Mouse (Mus musculus): ENCODE data around the gene Lsamp. TPM values are rescaled to one million over a fixed set of nuclear protein-coding genes. Genes with fewer than 3 reads are reported as not detected.
A peak's percentile ranks its signal among the peaks of the same experiment; 100 is the strongest.

Gene Lsamp
- polyA plus RNA-seq, 1 experiment from 2014 or later, result 2.1 TPM

DNA sequence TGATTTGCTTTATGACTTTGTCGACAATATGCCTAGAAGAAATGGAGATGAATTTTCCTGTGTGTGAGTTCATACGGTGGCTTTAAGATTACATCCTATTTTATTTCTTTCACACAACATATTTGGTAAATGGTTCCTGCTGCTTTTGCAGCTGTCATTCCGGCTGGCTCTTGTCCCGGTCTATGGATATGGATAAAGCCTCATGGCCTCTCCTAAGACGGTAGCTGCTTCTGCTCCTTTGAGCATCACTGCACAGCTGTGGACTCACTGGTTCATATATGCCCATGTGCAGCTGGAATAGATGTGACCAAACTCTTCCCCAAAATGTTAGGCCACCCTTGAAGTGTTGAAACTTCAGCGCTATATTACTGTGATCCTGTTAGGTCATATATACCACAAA, 2137.6 kb downstream of the Lsamp start:
- H3K4me3 ChIP-seq, result no peak overlapping the region
- 0 out of 2 replicates have a peak, but pooled peaks cover 3% of the 10 kb centered on the region for H3K4me1 ChIP-seq
- no peak overlapping the region for H3K27ac ChIP-seq
- no peaks in the 10 kb centered on the region for H3K9me3 ChIP-seq (replicated peaks)
- no peaks in the 10 kb centered on the region for H3K27me3 ChIP-seq (ENCODE audit: low read depth, poor library complexity, severe bottlenecking)
- WGBS, result 94% methylated on average over 6 of the region's 6 CpGs
- no peaks in the 10 kb centered on the region for H3K36me3 ChIP-seq
- DNase-seq (ENCODE audit: low spot score), result no peak

GRCm38 (mm10) chr16:42123826-42124225, 2139.7 kb downstream of the Lsamp start:
- Histone ChIP-seq H3K36me3 (no peaks in the 10 kb centered on the region), H3K4me1 (0 out of 2 replicates have a peak, but pooled peaks cover 3% of the 10 kb centered on the region), H3K9me3 (replicated peaks) (no peaks in the 10 kb centered on the region), H3K4me3 (no peak overlapping the region), H3K27ac (no peak overlapping the region), H3K27me3 (ENCODE audit: low read depth, poor library complexity, severe bottlenecking) (no peaks in the 10 kb centered on the region)
- no peak for DNase-seq (ENCODE audit: low spot score)
- WGBS, result 59% methylated on average over 4 of the region's 4 CpGs

GRCm38 (mm10) chr16:42126061-42126460, 2141.9 kb downstream of the Lsamp start:
- Histone ChIP-seq H3K36me3 (no peaks in the 10 kb centered on the region), H3K4me3 (no peak overlapping the region), H3K9me3 (replicated peaks) (no peaks in the 10 kb centered on the region), H3K27ac (no peak overlapping the region), H3K27me3 (ENCODE audit: low read depth, poor library complexity, severe bottlenecking) (no peaks in the 10 kb centered on the region), H3K4me1 (0 out of 2 replicates have a peak, but pooled peaks cover 3% of the 10 kb centered on the region)
- no peak for DNase-seq (ENCODE audit: low spot score)
- 79% methylated on average over 2 of the region's 2 CpGs for WGBS

DNA sequence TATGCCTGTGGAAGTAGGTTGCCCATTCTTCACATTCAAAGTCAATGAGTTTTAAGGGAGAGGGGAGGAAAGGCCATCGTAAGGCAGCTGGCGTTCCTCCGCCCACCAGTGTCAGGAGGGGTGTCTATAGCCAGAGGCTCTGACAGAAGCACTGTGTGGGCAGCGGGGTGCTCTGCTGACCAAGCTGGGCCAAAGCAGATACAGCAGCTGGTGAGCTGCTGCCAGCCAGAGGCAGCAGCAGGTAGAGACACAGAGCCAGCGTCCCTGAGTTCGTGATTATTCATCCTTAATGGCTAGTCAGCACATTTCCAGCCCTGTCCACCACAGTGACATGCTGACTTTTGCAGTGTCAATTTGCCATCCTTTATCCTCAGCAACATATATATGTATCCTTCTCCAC, 2163.0 kb downstream of the Lsamp start:
- H3K9me3 ChIP-seq (replicated peaks), result no peaks in the 10 kb centered on the region
- no peak overlapping the region for H3K4me3 ChIP-seq
- no peaks in the 10 kb centered on the region for H3K27me3 ChIP-seq (ENCODE audit: low read depth, poor library complexity, severe bottlenecking)
- no peak overlapping the region for H3K27ac ChIP-seq
- H3K36me3 ChIP-seq, result no peaks in the 10 kb centered on the region
- 73% methylated on average over 6 of the region's 6 CpGs for WGBS
- H3K4me1 ChIP-seq, result no peaks in the 10 kb centered on the region
- no peak for DNase-seq (ENCODE audit: low spot score)

GRCm38 (mm10) chr16:42149216-42149942, 2165.2 kb downstream of the Lsamp start:
- Histone ChIP-seq H3K4me1 (peaks cover 6% of the 10 kb centered on the region; the same call in 1 of the 2 replicates), H3K36me3 (no peaks in the 10 kb centered on the region), H3K9me3 (replicated peaks) (no peaks in the 10 kb centered on the region), H3K27me3 (ENCODE audit: low read depth, poor library complexity, severe bottlenecking) (no peaks in the 10 kb centered on the region), H3K4me3 (no peak overlapping the region), H3K27ac (no peak overlapping the region)
- no peak for DNase-seq (ENCODE audit: low spot score)
- 60% methylated on average over 6 of the region's 6 CpGs for WGBS

- no peak for DNase-seq (ENCODE audit: low spot score)
- Histone ChIP-seq H3K9me3 (replicated peaks) (no peaks in the 10 kb centered on the region), H3K36me3 (no peaks in the 10 kb centered on the region), H3K27me3 (ENCODE audit: low read depth, poor library complexity, severe bottlenecking) (no peaks in the 10 kb centered on the region), H3K27ac (no peak overlapping the region), H3K4me1 (peaks cover 8% of the 10 kb centered on the region; the same call in 1 of the 2 replicates), H3K4me3 (no peak overlapping the region)
- WGBS, result 57% methylated on average over 8 of the region's 8 CpGs
Observed at GRCm38 (mm10) chr16:42152640-42153039, 2168.5 kb downstream of the Lsamp start.

DNA sequence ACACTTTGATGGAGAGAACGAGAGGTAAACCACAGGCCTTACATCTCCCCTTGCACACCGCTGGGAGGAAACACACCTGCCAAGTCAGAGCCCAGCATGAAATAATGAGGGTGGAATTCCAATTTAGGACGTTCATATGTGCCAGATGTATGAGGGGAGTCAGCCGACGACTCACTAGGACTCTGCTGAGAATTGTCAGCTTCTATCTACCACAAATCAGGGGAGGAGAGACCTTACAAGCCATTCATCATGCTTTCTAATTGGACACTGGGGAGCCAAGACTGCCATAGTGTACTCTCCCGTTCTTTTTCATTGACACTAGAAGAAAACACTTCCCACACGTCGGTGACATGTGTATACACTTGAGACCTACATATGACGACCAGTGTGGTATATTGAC, 2173.7 kb downstream of the Lsamp start:
- no peak overlapping the region for H3K27ac ChIP-seq
- H3K9me3 ChIP-seq (replicated peaks), result no peaks in the 10 kb centered on the region
- no peak overlapping the region for H3K4me3 ChIP-seq
- peaks cover 10% of the 10 kb centered on the region; the same call in 1 of the 2 replicates for H3K4me1 ChIP-seq
- H3K36me3 ChIP-seq, result no peaks in the 10 kb centered on the region
- no peaks in the 10 kb centered on the region for H3K27me3 ChIP-seq (ENCODE audit: low read depth, poor library complexity, severe bottlenecking)
- WGBS, result 59% methylated on average over 9 of the region's 9 CpGs
- no peak for DNase-seq (ENCODE audit: low spot score)

GRCm38 (mm10) chr16:42164941-42165340, 2180.8 kb downstream of the Lsamp start:
- Histone ChIP-seq H3K4me3 (no peak overlapping the region), H3K9me3 (replicated peaks) (no peaks in the 10 kb centered on the region)

DNA sequence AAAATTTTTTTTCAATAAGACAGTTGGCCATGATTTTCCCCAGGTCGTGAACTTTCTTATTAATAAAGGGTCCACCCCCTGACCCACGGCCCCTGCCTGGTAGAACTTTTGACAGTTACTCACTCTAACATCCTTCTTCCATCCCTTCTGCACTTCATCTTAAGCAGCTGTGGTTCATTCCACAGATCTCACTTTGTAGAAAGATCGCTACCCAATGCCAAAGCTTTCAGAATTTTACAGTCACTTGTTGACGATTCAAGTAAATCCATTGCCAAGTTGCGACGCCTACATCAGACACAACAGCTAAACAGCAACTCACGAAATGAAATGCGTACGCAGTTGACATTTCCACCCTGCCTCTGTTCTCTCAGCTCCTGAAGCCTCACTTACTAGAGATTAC, 2184.1 kb downstream of the Lsamp start:
- Histone ChIP-seq H3K36me3 (no peaks in the 10 kb centered on the region), H3K4me3 (no peak overlapping the region), H3K27me3 (ENCODE audit: low read depth, poor library complexity, severe bottlenecking) (no peaks in the 10 kb centered on the region), H3K9me3 (replicated peaks) (no peaks in the 10 kb centered on the region), H3K27ac (no peak overlapping the region), H3K4me1 (no peaks in the 10 kb centered on the region)
- no peak for DNase-seq (ENCODE audit: low spot score)
- 93% methylated on average over 9 of the region's 9 CpGs for WGBS

More at GRCm38 (mm10) chr16:42164941-42165340, 2180.8 kb downstream of the Lsamp start:
- H3K4me1 ChIP-seq, result no peaks in the 10 kb centered on the region
- H3K27ac ChIP-seq, result no peak overlapping the region
- DNase-seq (ENCODE audit: low spot score), result peak; percentile 75
- H3K36me3 ChIP-seq, result no peaks in the 10 kb centered on the region
- no peaks in the 10 kb centered on the region for H3K27me3 ChIP-seq (ENCODE audit: low read depth, poor library complexity, severe bottlenecking)

DNA sequence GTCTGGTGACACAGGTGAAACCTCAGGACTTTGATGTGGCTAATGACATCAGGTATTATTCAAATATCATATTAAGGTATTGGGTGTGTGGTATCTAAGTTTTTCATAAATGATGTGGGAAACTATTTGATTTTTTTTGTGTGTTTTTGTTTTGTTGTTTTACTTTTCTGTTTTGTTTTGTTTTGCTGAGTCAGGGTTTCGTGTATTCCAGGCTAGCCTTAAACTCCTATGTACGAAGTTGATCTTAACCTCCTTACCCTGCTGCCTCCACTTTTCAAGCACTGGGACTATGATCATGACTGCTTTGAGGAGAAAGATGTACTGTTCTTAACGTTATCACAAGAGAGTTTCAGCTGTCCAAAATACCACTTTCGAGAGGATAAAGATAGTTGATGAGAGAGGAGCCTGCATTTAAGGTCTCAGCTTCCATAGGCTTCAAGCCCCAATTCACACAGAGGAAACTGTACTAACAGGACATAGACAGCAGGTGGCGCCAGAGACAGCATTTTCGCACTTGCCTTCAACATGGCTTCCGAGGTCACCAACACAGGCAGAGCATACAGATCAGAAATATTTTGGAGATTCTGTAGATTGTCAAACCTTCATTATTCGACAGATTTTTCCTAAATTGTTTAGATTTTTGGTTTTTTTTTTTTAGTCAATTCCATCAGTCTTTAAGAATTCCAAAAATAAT, 2185.4 kb downstream of the Lsamp start:
- WGBS, result 30% methylated on average over 8 of the region's 8 CpGs
- no peaks in the 10 kb centered on the region for H3K4me1 ChIP-seq
- H3K36me3 ChIP-seq, result no peaks in the 10 kb centered on the region
- H3K27me3 ChIP-seq (ENCODE audit: low read depth, poor library complexity, severe bottlenecking), result no peaks in the 10 kb centered on the region
- H3K4me3 ChIP-seq, result no peak overlapping the region
- no peak overlapping the region for H3K27ac ChIP-seq
- DNase-seq (ENCODE audit: low spot score), result peak; percentile 87
- no peaks in the 10 kb centered on the region for H3K9me3 ChIP-seq (replicated peaks)

DNA sequence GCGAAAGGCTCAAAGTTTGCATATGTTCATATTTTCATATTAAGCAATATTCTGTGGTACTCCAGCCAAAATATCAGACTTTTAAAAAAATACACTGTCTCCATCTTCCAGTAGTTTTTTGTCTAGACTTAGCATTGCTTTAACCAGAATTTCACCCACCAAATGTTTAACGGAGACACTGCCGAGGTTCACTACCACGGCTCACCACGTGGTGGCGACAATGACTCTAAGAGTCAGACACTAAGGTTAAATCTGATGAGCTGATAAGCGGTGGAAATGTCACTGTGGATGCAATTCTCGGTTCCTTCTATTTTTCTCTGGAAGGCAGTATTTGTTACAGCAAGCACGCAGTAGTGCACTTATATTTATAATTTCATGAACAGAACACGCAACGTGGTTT, 2188.3 kb downstream of the Lsamp start:
- DNase-seq (ENCODE audit: low spot score), result peak; percentile 77
- Histone ChIP-seq H3K4me3 (no peak overlapping the region), H3K27ac (no peak overlapping the region), H3K36me3 (no peaks in the 10 kb centered on the region), H3K4me1 (no peaks in the 10 kb centered on the region), H3K9me3 (replicated peaks) (no peaks in the 10 kb centered on the region), H3K27me3 (ENCODE audit: low read depth, poor library complexity, severe bottlenecking) (no peaks in the 10 kb centered on the region)
- WGBS, result 34% methylated on average over 11 of the region's 11 CpGs

- no peak overlapping the region for H3K27ac ChIP-seq
- H3K27me3 ChIP-seq (ENCODE audit: low read depth, poor library complexity, severe bottlenecking), result no peaks in the 10 kb centered on the region
- WGBS, result 84% methylated on average over 3 of the region's 3 CpGs
Observed at GRCm38 (mm10) chr16:42178866-42179265, 2194.7 kb downstream of the Lsamp start.

GRCm38 (mm10) chr16:42180025-42180424, 2195.9 kb downstream of the Lsamp start:
- WGBS, result 89% methylated on average over 6 of the region's 6 CpGs
- Histone ChIP-seq H3K4me3 (no peak overlapping the region), H3K27ac (no peak overlapping the region), H3K4me1 (no peaks in the 10 kb centered on the region), H3K27me3 (ENCODE audit: low read depth, poor library complexity, severe bottlenecking) (no peaks in the 10 kb centered on the region), H3K36me3 (no peaks in the 10 kb centered on the region), H3K9me3 (replicated peaks) (no peaks in the 10 kb centered on the region)
- DNase-seq (ENCODE audit: low spot score), result no peak

More at GRCm38 (mm10) chr16:42178866-42179265, 2194.7 kb downstream of the Lsamp start:
- Histone ChIP-seq H3K4me1 (no peaks in the 10 kb centered on the region), H3K4me3 (no peak overlapping the region), H3K36me3 (no peaks in the 10 kb centered on the region), H3K9me3 (replicated peaks) (no peaks in the 10 kb centered on the region)
- no peak for DNase-seq (ENCODE audit: low spot score)
